Mouse (Mus musculus) liver (tissue): Measurements from ENCODE around the gene Ttll1.

Experiments
- DNase-seq: peaks from one replicate; pipeline ENCODE4 v3.0.0-alpha.2; 2020; ENCODE audit warnings: mixed read lengths

Gene Ttll1

GRCm38 (mm10) chr15:83453879-83454278 is 56.8 kb downstream of the Ttll1 start:
- DNase-seq: no peak

- DNase-seq: no peak
Measured at GRCm38 (mm10) chr15:83452219-83452760, 58.4 kb downstream of the Ttll1 start.

GRCm38 (mm10) chr15:83451621-83452210 is 59.0 kb downstream of the Ttll1 start:
- DNase-seq: no peak

GRCm38 (mm10) chr15:83450007-83450406 is 60.7 kb downstream of the Ttll1 start:
- no peak for DNase-seq

- no peak for DNase-seq
Measured at GRCm38 (mm10) chr15:83448646-83449045, 62.0 kb downstream of the Ttll1 start.

GRCm38 (mm10) chr15:83447791-83448544 is 62.7 kb downstream of the Ttll1 start:
- no peak for DNase-seq

GRCm38 (mm10) chr15:83445908-83446307 is 64.8 kb downstream of the Ttll1 start:
- DNase-seq: no peak

- DNase-seq: no peak
Measured at GRCm38 (mm10) chr15:83445383-83445782, 65.3 kb downstream of the Ttll1 start.

GRCm38 (mm10) chr15:83444425-83444824 is 66.3 kb downstream of the Ttll1 start:
- DNase-seq: no peak

GRCm38 (mm10) chr15:83442495-83443037 is 68.1 kb downstream of the Ttll1 start:
- DNase-seq: no peak

GRCm38 (mm10) chr15:83440726-83441125 is 70.0 kb downstream of the Ttll1 start:
- no peak for DNase-seq

GRCm38 (mm10) chr15:83436541-83436940 is 74.2 kb downstream of the Ttll1 start:
- DNase-seq: no peak

GRCm38 (mm10) chr15:83435324-83436090 is 75.2 kb downstream of the Ttll1 start:
- DNase-seq: no peak

- no peak for DNase-seq
Measured at GRCm38 (mm10) chr15:83434692-83435091, 76.0 kb downstream of the Ttll1 start.
